Mouse (Mus musculus): ENCODE results near the gene Lrrc2. TPM values are rescaled to one million over a fixed set of nuclear protein-coding genes. Genes with fewer than 3 reads are reported as not detected.

The Lrrc2 gene
- polyA plus RNA-seq (2017; shearing (Covaris generic)) = not detected

GRCm38 (mm10) chr9:110951397-110951796 lies at the start of gene Lrrc2:
TSS of gene Lrrc2 (plus strand) at chr9:110951545.

GRCm38 (mm10) chr9:110916786-110917185 lies 34.6 kb upstream of the Lrrc2 start, which contains the start of gene Fam240a:
TSS of gene Fam240a (minus strand) at chr9:110916861.

GRCm38 (mm10) chr9:110945926-110946325 lies 5.4 kb upstream of the Lrrc2 start, which contains the start of gene Tdgf1:
TSS of gene Tdgf1 (minus strand) at chr9:110946158.

GRCm38 (mm10) chr9:110990204-110990603 lies 38.9 kb downstream of the Lrrc2 start, which contains the start of gene Rtp3:
TSS of gene Rtp3 (minus strand) at chr9:110990583.

GRCm38 (mm10) chr9:111019022-111019421 lies 67.7 kb downstream of the Lrrc2 start, which contains the start of gene Ltf:
TSS of gene Ltf (plus strand) at chr9:111019271.

Other genes with a start within 250 kb of the Lrrc2 start
- not detected for gene Myl3, start 209.7 kb upstream of the Lrrc2 start, polyA plus RNA-seq (2017; shearing (Covaris generic))
- gene Pth1r, start 204.4 kb upstream of the Lrrc2 start, polyA plus RNA-seq (2017; shearing (Covaris generic)) = not detected
- gene Prss42, start 153.4 kb upstream of the Lrrc2 start, polyA plus RNA-seq (2017; shearing (Covaris generic)) = not detected
- gene Prss44, start 137.6 kb upstream of the Lrrc2 start, polyA plus RNA-seq (2017; shearing (Covaris generic)) = not detected
- not detected for gene Prss43, start 124.9 kb upstream of the Lrrc2 start, polyA plus RNA-seq (2017; shearing (Covaris generic))
- gene Prss45, start 117.0 kb upstream of the Lrrc2 start, polyA plus RNA-seq (2017; shearing (Covaris generic)) = not detected
- gene Prss46, start 107.0 kb upstream of the Lrrc2 start, polyA plus RNA-seq (2017; shearing (Covaris generic)) = not detected
- 0.60 TPM for gene Prss50, start 93.6 kb upstream of the Lrrc2 start, polyA plus RNA-seq (2017; shearing (Covaris generic))
- gene Als2cl, start 71.7 kb upstream of the Lrrc2 start, polyA plus RNA-seq (2017; shearing (Covaris generic)) = 40.7 TPM
- gene Tmie, start 71.4 kb upstream of the Lrrc2 start, polyA plus RNA-seq (2017; shearing (Covaris generic)) = 4.4 TPM
- not detected for gene Fam240a, start 34.7 kb upstream of the Lrrc2 start, polyA plus RNA-seq (2017; shearing (Covaris generic))
- gene Tdgf1, start 5.4 kb upstream of the Lrrc2 start, polyA plus RNA-seq (2017; shearing (Covaris generic)) = 1.5 TPM
- not detected for gene Rtp3, start 39.0 kb downstream of the Lrrc2 start, polyA plus RNA-seq (2017; shearing (Covaris generic))
- 0.21 TPM for gene Ltf, start 67.7 kb downstream of the Lrrc2 start, polyA plus RNA-seq (2017; shearing (Covaris generic))
- gene Ccrl2, start 106.0 kb downstream of the Lrrc2 start, polyA plus RNA-seq (2017; shearing (Covaris generic)) = 20.8 TPM
- 11.3 TPM for gene Lrrfip2, start 166.0 kb downstream of the Lrrc2 start, polyA plus RNA-seq (2017; shearing (Covaris generic))

Data from inflammation-experienced regulatory T-cells, adult 16 weeks (primary cell).